In the genomic region with DNA sequence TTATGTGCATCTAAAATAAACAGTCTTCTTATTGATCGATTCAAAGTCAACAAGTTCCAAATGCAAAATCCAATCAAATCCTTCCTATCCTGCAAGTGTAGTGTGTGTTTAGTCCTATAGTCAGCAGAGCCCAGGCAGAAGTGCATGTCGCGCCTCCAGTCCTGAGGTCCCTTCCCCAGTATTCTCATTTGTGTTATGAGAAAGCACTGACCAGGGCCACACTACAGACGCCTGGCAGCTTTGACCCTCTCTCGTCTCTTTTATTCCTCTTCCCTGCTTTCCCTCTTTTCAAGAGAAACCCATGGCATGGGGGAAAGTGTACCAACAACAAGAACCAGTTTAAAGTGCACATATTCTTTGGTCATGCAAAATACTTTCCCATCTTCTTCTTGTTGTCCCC, we compare ENCODE assay signal across 8 mouse cellular contexts. TPM values are rescaled to one million over a fixed set of nuclear protein-coding genes. Genes with fewer than 3 reads are reported as not detected.
DNase-seq lines count a peak whose midpoint lies in the region; ATAC-seq lines count a peak whose summit lies in the region.

No protein-coding gene starts in this region.

- peak overlapping the region; percentile 73 for H3K27ac ChIP-seq in kidney, embryonic 16.5 days (ENCODE audit: low read length)
- peak overlapping the region; percentile 50 to 56; a peak in 3 of 4 replicates for H3K27ac ChIP-seq in heart, embryonic 14.5 days (replicated peaks in 1 of 2; ENCODE audit: control insufficient read depth in 1 of 2, insufficient read depth in 1 of 2, low read depth in 2 of 2, low read length in 2 of 2)
- no peak overlapping the region for H3K27ac ChIP-seq in limb, embryonic 13.5 days
- peak overlapping the region; percentile 33 for H3K27ac ChIP-seq in neural tube, embryonic 15.5 days (replicated peaks)

- H3K9me3 ChIP-seq in kidney, embryonic 16.5 days (ENCODE audit: low read length), result no peaks in the 10 kb centered on the region
- H3K9me3 ChIP-seq in heart, embryonic 14.5 days (ENCODE audit: control insufficient read depth, low read length), result no peaks in the 10 kb centered on the region
- H3K9me3 ChIP-seq in limb, embryonic 13.5 days, result no peaks in the 10 kb centered on the region
- no peaks in the 10 kb centered on the region for H3K9me3 ChIP-seq in neural tube, embryonic 15.5 days (replicated peaks)

- H3K4me2 ChIP-seq in kidney, embryonic 16.5 days (replicated peaks; ENCODE audit: low read depth, low read length), result peak overlapping the region; percentile 48
- peak overlapping the region; percentile 74 for H3K4me2 ChIP-seq in heart, embryonic 14.5 days (ENCODE audit: low read length)
- peak overlapping the region; percentile 59 for H3K4me2 ChIP-seq in limb, embryonic 13.5 days (replicated peaks)
- H3K4me2 ChIP-seq in neural tube, embryonic 15.5 days, result peak overlapping the region; percentile 52

- peak overlapping the region; percentile 44 for H3K4me3 ChIP-seq in kidney, embryonic 16.5 days (ENCODE audit: low read length)
- peak overlapping the region in 1 of 2 experiments; percentile 82; a peak in 2 of 4 replicates for H3K4me3 ChIP-seq in heart, embryonic 14.5 days (ENCODE audit: control insufficient read depth in 1 of 2, insufficient read depth in 1 of 2, low read depth in 1 of 2, low read length in 2 of 2)
- H3K4me3 ChIP-seq in limb, embryonic 13.5 days, result peak overlapping the region; percentile 30
- H3K4me3 ChIP-seq in neural tube, embryonic 15.5 days (replicated peaks), result peak overlapping the region; percentile 33

- H3K36me3 ChIP-seq in kidney, embryonic 16.5 days (ENCODE audit: insufficient read depth, low read length), result no peaks in the 10 kb centered on the region
- H3K36me3 ChIP-seq in heart, embryonic 14.5 days (ENCODE audit: control insufficient read depth, insufficient read depth, low read length), result no peaks in the 10 kb centered on the region
- no peaks in the 10 kb centered on the region for H3K36me3 ChIP-seq in limb, embryonic 13.5 days
- no peaks in the 10 kb centered on the region for H3K36me3 ChIP-seq in neural tube, embryonic 15.5 days

- peak overlapping the region; percentile 65 for H3K9ac ChIP-seq in kidney, embryonic 16.5 days (replicated peaks; ENCODE audit: low read length)
- peak overlapping the region; percentile 92 for H3K9ac ChIP-seq in heart, embryonic 14.5 days (ENCODE audit: low read length)
- no peak overlapping the region for H3K9ac ChIP-seq in limb, embryonic 13.5 days
- peak overlapping the region; percentile 36; the same call in 1 of the 2 replicates for H3K9ac ChIP-seq in neural tube, embryonic 15.5 days (replicated peaks)

- intact Hi-C loops in left cerebral cortex, postnatal 14 days (cut with DNase I), result loop anchor here (10.0 kb wide), 3 partner anchors 121 to 759 kb away; no protein-coding TSS in a partner anchor

- WGBS in kidney, embryonic 16.5 days, result 36% methylated on average over 5 of the region's 5 CpGs
- 40% methylated on average over 5 of the region's 5 CpGs for WGBS in heart, embryonic 14.5 days
- 27% methylated on average over 5 of the region's 5 CpGs for WGBS in limb, embryonic 13.5 days
- WGBS in neural tube, embryonic 15.5 days, result 14% methylated on average over 5 of the region's 5 CpGs

- ATAC-seq in kidney, embryonic 16.5 days (ENCODE audit: low FRiP score, low TSS enrichment), result no peak
- ATAC-seq in heart, embryonic 14.5 days (ENCODE audit: insufficient number of reproducible peaks, insufficient read depth, low FRiP score, low read depth), result no peak
- no peak for ATAC-seq in limb, embryonic 13.5 days (ENCODE audit: low FRiP score, low read depth)
- ATAC-seq in neural tube, embryonic 15.5 days (ENCODE audit: low FRiP score), result no peak
- ATAC-seq in megakaryocyte progenitor cell, adult 5-6 weeks (replicated peaks; ENCODE audit: poor library complexity), result no peak

- H3K4me1 ChIP-seq in kidney, embryonic 16.5 days (ENCODE audit: insufficient read depth, low read length), result peaks cover 12% of the 10 kb centered on the region
- H3K4me1 ChIP-seq in heart, embryonic 14.5 days (ENCODE audit: control insufficient read depth in 2 of 2, insufficient read depth in 2 of 2, low read length in 2 of 2), result peaks cover 0 to 3% of the 10 kb centered on the region in 2 experiments; a peak in 1 of 4 replicates
- H3K4me1 ChIP-seq in limb, embryonic 13.5 days, result peaks cover 18% of the 10 kb centered on the region
- H3K4me1 ChIP-seq in neural tube, embryonic 15.5 days, result peaks cover 18% of the 10 kb centered on the region; the same call in 1 of the 2 replicates

- no peak for DNase-seq in kidney, adult 8-10 months
- no peak for DNase-seq in left cerebral cortex, postnatal 14 days (ENCODE audit: low spot score in 2 of 2)
- DNase-seq in layer of hippocampus, adult 8-10 months (ENCODE audit: low spot score in 2 of 2), result no peak

- no peaks in the 10 kb centered on the region for H3K27me3 ChIP-seq in kidney, embryonic 16.5 days (ENCODE audit: insufficient read depth, low read length)
- no peaks in the 10 kb centered on the region for H3K27me3 ChIP-seq in heart, embryonic 14.5 days (ENCODE audit: control insufficient read depth, insufficient read depth, low read length)
- no peaks in the 10 kb centered on the region; the same call in 1 of the 2 replicates for H3K27me3 ChIP-seq in limb, embryonic 13.5 days
- no peaks in the 10 kb centered on the region for H3K27me3 ChIP-seq in neural tube, embryonic 15.5 days (replicated peaks)

RNA-seq across cellular contexts. Expression of a gene that starts 2.3 kb away (rescaled TPM):
- polyA plus RNA-seq in kidney, embryonic 16.5 days (2015; fragmentation: Nextera tagmentation; extraction: Ambion mirVana), result 8.9 and 9.1 TPM in 2 replicates
- 8.6 and 11.9 TPM in 2 replicates for polyA plus RNA-seq in heart, embryonic 14.5 days (2014; fragmentation: Nextera tagmentation; extraction: Ambion mirVana)
- polyA plus RNA-seq in limb, embryonic 13.5 days (2015; fragmentation: Nextera tagmentation; extraction: Ambion mirVana), result 6.1 and 6.4 TPM in 2 replicates
- 8.6 and 11.0 TPM in 2 replicates for polyA plus RNA-seq in neural tube, embryonic 15.5 days (2015; fragmentation: Nextera tagmentation; extraction: Ambion mirVana)
- total RNA-seq in megakaryocyte progenitor cell, adult 5-6 weeks (2015), result not detected in 2 replicates
- not detected in 2 replicates for total RNA-seq in megakaryocyte progenitor cell, adult 5-6 weeks (2017)
- 1 to 10 TPM; 1.8 to 3.0 TPM for total RNA-seq in left cerebral cortex, postnatal 14 days (2021)
- 1 to 10 TPM; 1.3 to 2.0 (median 1.8) TPM for total RNA-seq in layer of hippocampus, adult 8-10 months (2022)
